In genomic region chr6:114918994-114919393, GRCm38 (mm10) we compare ENCODE assay signal across 7 mouse cellular contexts. TPM values are rescaled to one million over a fixed set of nuclear protein-coding genes. Genes with fewer than 3 reads are reported as not detected.
A peak's percentile ranks its signal among the peaks of the same experiment; 100 is the strongest.
DNase-seq lines count a peak whose midpoint lies in the region; ATAC-seq and TF ChIP-seq lines count a peak whose summit lies in the region.

No protein-coding gene starts in this region.

- TF ChIP-seq CTCF in forebrain, postnatal 0 days (IDR thresholded peaks at IDR 0.05; ENCODE audit: low read depth) = no peak

- no peak overlapping the region for H3K27ac ChIP-seq in neural tube, embryonic 11.5 days (ENCODE audit: low read depth, low read length)
- H3K27ac ChIP-seq in forebrain, postnatal 0 days (ENCODE audit: low read depth, low read length) = no peak overlapping the region
- 0 out of 2 replicates have a peak overlapping the region, but pooled peaks have one; percentile 59 for H3K27ac ChIP-seq in liver, embryonic 12.5 days

- H3K9ac ChIP-seq in neural tube, embryonic 11.5 days (ENCODE audit: low read length) = no peak overlapping the region; the same call in 1 of the 2 replicates
- peak overlapping the region; percentile 18; the same call in 1 of the 2 replicates for H3K9ac ChIP-seq in forebrain, postnatal 0 days
- peak overlapping the region; percentile 83 for H3K9ac ChIP-seq in liver, embryonic 12.5 days

- H3K9me3 ChIP-seq in neural tube, embryonic 11.5 days (ENCODE audit: control insufficient read depth, low read length) = no peaks in the 10 kb centered on the region
- H3K9me3 ChIP-seq in forebrain, postnatal 0 days (ENCODE audit: low read length) = no peaks in the 10 kb centered on the region
- no peaks in the 10 kb centered on the region for H3K9me3 ChIP-seq in liver, embryonic 12.5 days (replicated peaks)

- no peak for DNase-seq in neural tube, embryonic 11.5 days (ENCODE audit: low spot score)
- DNase-seq in neural tube, embryonic 10.5 days (ENCODE audit: extremely low spot score, low spot score) = no peak
- no peak for DNase-seq in forebrain, postnatal 0 days
- no peak for DNase-seq in embryo, embryonic 11 days
- no peak for DNase-seq in left cerebral cortex, postnatal 10 days (ENCODE audit: extremely low spot score in 1 of 2, low spot score in 2 of 2)
- no peak for DNase-seq in adrenal gland, adult 8-10 months

- peaks cover 54% of the 10 kb centered on the region for H3K4me1 ChIP-seq in neural tube, embryonic 11.5 days (ENCODE audit: control insufficient read depth, insufficient read depth, low read length)
- H3K4me1 ChIP-seq in forebrain, postnatal 0 days (ENCODE audit: insufficient read depth) = peaks cover 43% of the 10 kb centered on the region
- peaks cover 64% of the 10 kb centered on the region for H3K4me1 ChIP-seq in liver, embryonic 12.5 days

- no peak for ATAC-seq in neural tube, embryonic 11.5 days (ENCODE audit: insufficient read depth, low FRiP score, low TSS enrichment)
- no peak for ATAC-seq in forebrain, postnatal 0 days
- ATAC-seq in liver, embryonic 12.5 days = no peak

- H3K4me3 ChIP-seq in neural tube, embryonic 11.5 days (ENCODE audit: low read depth, low read length) = no peak overlapping the region
- H3K4me3 ChIP-seq in forebrain, postnatal 0 days (ENCODE audit: low read depth, low read length) = peak overlapping the region; percentile 48; the same call in 1 of the 2 replicates
- peak overlapping the region; percentile 71 for H3K4me3 ChIP-seq in liver, embryonic 12.5 days

- H3K4me2 ChIP-seq in neural tube, embryonic 11.5 days (ENCODE audit: low read depth) = peak overlapping the region; percentile 74
- peak overlapping the region; percentile 60 for H3K4me2 ChIP-seq in forebrain, postnatal 0 days (ENCODE audit: low read depth)
- H3K4me2 ChIP-seq in liver, embryonic 12.5 days = peak overlapping the region; percentile 81

- no peaks in the 10 kb centered on the region for H3K27me3 ChIP-seq in neural tube, embryonic 11.5 days (ENCODE audit: control insufficient read depth, insufficient read depth, low read length)
- no peaks in the 10 kb centered on the region for H3K27me3 ChIP-seq in forebrain, postnatal 0 days (ENCODE audit: insufficient read depth, low read length)
- no peaks in the 10 kb centered on the region for H3K27me3 ChIP-seq in liver, embryonic 12.5 days (replicated peaks)

- intact Hi-C loops in left cerebral cortex, postnatal 10 days (cut with DNase I) = loop anchor here (5.0 kb wide), 1 partner anchor 42 kb away; no protein-coding TSS in a partner anchor

- no peaks in the 10 kb centered on the region for H3K36me3 ChIP-seq in neural tube, embryonic 11.5 days (ENCODE audit: control insufficient read depth, insufficient read depth, low read length)
- no peaks in the 10 kb centered on the region for H3K36me3 ChIP-seq in forebrain, postnatal 0 days (ENCODE audit: insufficient read depth)
- 0 out of 2 replicates have a peak, but pooled peaks cover 7% of the 10 kb centered on the region for H3K36me3 ChIP-seq in liver, embryonic 12.5 days

- WGBS in neural tube, embryonic 11.5 days = 84% methylated on average over 9 of the region's 9 CpGs
- 66% methylated on average over 9 of the region's 9 CpGs for WGBS in forebrain, postnatal 0 days
- WGBS in liver, embryonic 12.5 days (ENCODE audit: insufficient replicate concordance) = 81% methylated on average over 9 of the region's 9 CpGs

RNA-seq across cellular contexts. Expression of gene Vgll4, which starts 50.8 kb away (rescaled TPM):
- polyA plus RNA-seq in neural tube, embryonic 11.5 days (2014; fragmentation: Nextera tagmentation; extraction: Ambion mirVana) = 62.0 and 62.3 TPM in 2 replicates
- total RNA-seq in forebrain, postnatal 0 days (2014; rRNA removed) = 59.2 and 72.0 TPM in 2 replicates
- 51.8 and 58.0 TPM in 2 replicates for polyA plus RNA-seq in forebrain, postnatal 0 days (2015; fragmentation: Nextera tagmentation; extraction: Ambion mirVana)
- 19.3 and 20.6 TPM in 2 replicates for polyA plus RNA-seq in liver, embryonic 12.5 days (2016; fragmentation: Nextera tagmentation; extraction: Ambion mirVana)
- total RNA-seq in left cerebral cortex, postnatal 10 days (2021) = 10 to 100 TPM; 42.7 to 51.8 TPM
- 10 to 100 TPM; 43.0 to 49.5 (median 45.6) TPM for total RNA-seq in adrenal gland, adult 8-10 months (2022)
